Mouse (Mus musculus) forebrain, embryonic 14.5 days (tissue): ENCODE measurements around the gene Maip1. TPM values are rescaled to one million over a fixed set of nuclear protein-coding genes. Genes with fewer than 3 reads are reported as not detected.
A peak's percentile ranks its signal among the peaks of the same experiment; 100 is the strongest.

Experiments used
- ATAC-seq: fragments of 200-750 bp; cut with Nextera tagmentation; 2 replicates; pipeline ENCODE4 v1.8.0; 2017; ENCODE audit warnings: mild to moderate bottlenecking, moderate library complexity
- DNase-seq: peaks from one replicate; pipeline ENCODE4 v3.0.0-alpha.2; 2015; ENCODE audit warnings: low spot score
- H3K27ac ChIP-seq: fragments of 300-500 bp; sonication (generic); 2 replicates; pipeline ENCODE4 v1.5.1; 2014; ENCODE audit warnings: low read depth, mild to moderate bottlenecking, control low read depth, low read length, moderate library complexity
- H3K27me3 ChIP-seq: fragments of 300-500 bp; sonication (generic); replicated peaks from 2 replicates; pipeline ENCODE4 v1.6.1; 2014; ENCODE audit warnings: low read length, control low read depth, mixed read lengths; ENCODE audit not compliant: control insufficient read depth, insufficient read depth
- H3K36me3 ChIP-seq: fragments of 300-500 bp; sonication (generic); 2 replicates; pipeline ENCODE4 v1.6.1; 2014; ENCODE audit warnings: low read length, control low read depth; ENCODE audit not compliant: control insufficient read depth, insufficient read depth
- H3K4me1 ChIP-seq: fragments of 300-500 bp; sonication (generic); 2 replicates; pipeline ENCODE4 v1.6.1; 2014; ENCODE audit warnings: antibody characterized with exemption, low read length, control low read depth; ENCODE audit not compliant: control insufficient read depth, insufficient read depth
- H3K4me2 ChIP-seq: fragments of 300-500 bp; sonication (generic); 2 replicates; pipeline ENCODE4 v1.6.1; 2014; ENCODE audit warnings: mild to moderate bottlenecking, control low read depth, low read length
- H3K4me3 ChIP-seq: fragments of 300-500 bp; sonication (generic); 2 replicates; pipeline ENCODE4 v1.5.1; 2014; ENCODE audit warnings: low read depth, low read length, control low read depth
- H3K9ac ChIP-seq: fragments of 300-500 bp; sonication (generic); 2 replicates; pipeline ENCODE4 v1.6.1; 2014; ENCODE audit warnings: mild to moderate bottlenecking, low read length, control low read depth, moderate library complexity
- H3K9me3 ChIP-seq: fragments of 300-500 bp; sonication (generic); replicated peaks from 2 replicates; pipeline ENCODE4 v1.6.1; 2016; ENCODE audit warnings: low read length, control low read depth, mixed read lengths; ENCODE audit not compliant: control insufficient read depth
- WGBS: fragments of 180-500 bp; shearing (Covaris S2); extraction: QIAGEN DNeasy Blood & Tissue Kit; methylation state at CpG from one replicate; pipeline ENCODE4 v1.1.7; 2014; 5-methylcytosine and 5-hydroxymethylcytosine counted together
- polyA plus RNA-seq: library from polyadenylated mRNA; unstranded; fragments of >200 nt; fragmentation: Nextera tagmentation; extraction: Ambion mirVana; gene quantifications from 2 replicates; pipeline ENCODE4 v1.2.1, GENCODE M21; 2014

The Maip1 gene
- 14.9 and 16.3 TPM in 2 replicates for polyA plus RNA-seq

DNA sequence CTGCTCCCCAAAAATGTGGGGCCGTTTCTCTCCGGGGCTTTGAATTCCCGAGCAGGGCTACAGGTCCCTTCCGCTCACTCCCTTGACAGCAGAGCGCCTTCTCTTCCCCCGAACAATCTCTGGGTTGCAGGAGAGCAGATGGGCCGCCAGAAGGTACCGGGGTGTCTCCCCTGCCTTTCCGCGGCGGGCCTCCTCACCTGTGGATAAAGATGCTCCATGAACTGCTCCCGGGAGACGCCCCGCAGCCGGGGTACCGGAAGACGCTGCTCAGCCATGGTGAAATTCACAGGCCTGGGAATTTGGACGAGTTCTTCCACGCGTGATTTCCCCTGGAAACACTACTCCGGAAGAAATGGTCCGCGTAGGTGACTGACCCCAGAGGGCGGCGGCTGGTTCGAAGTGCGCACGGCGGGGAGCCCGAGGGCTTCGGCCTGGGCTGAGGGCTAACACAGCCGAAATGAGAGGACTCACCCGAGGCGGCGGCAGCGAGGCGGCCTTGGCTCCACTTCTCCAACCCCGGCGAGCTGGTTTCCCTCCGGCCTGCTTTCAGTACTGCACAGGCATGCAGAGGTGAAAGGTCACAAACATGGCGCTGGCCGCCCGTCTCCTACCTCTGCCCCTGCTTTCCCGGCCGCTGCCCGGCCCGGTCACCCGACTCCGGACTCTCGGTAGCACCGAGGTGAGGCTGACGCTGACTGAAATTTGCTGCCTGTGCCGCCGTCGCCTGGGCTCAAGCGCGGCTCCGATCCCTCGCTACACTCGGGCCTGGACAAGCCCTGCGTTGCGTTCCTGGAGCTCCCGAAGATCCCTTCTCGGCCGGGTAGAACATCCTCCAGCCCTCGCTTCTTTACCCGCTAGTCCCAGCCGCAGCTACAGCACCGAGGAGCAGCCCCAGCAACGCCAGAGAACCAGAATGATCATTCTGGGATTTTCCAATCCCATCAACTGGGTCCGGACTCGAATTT, at the start of gene Maip1, which contains the start of gene Tyw5:
TSS of gene Maip1 (plus strand) at position 142 of the 965 bp plus-strand sequence.
TSS of gene Tyw5 (minus strand) at position 915 of the 965 bp plus-strand sequence.
- WGBS, result under 1% methylated on average over 71 of the region's 72 CpGs

DNA sequence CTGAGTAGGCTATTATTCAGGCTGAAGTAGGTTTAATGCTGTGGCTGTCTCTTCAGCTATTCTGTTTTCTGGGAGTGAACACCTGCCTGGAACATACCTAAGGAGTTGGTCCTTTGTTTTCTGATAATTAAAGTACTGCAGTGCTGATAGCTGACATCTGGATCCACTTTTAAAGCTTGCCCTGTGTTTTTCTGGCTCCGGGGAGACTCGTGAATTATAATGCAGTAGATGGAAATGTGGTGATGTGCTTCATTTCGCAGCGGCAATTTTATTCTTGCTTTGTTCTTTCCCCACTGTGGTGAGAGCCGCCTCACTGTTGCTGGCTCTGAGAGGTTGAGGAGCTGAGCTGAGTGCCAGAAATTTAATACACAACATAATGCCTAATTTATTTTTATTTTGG, 47.6 kb upstream of the Maip1 start:
- no peaks in the 10 kb centered on the region for H3K36me3 ChIP-seq
- ATAC-seq (no peak), DNase-seq (peak; percentile 21)
- 69% methylated on average over 5 of the region's 5 CpGs for WGBS
- H3K27me3 ChIP-seq, result no peaks in the 10 kb centered on the region
- H3K4me2 ChIP-seq, result no peak overlapping the region
- no peaks in the 10 kb centered on the region for H3K4me1 ChIP-seq
- no peak overlapping the region for H3K4me3 ChIP-seq
- no peaks in the 10 kb centered on the region for H3K9me3 ChIP-seq
- H3K27ac ChIP-seq, result no peak overlapping the region
- H3K9ac ChIP-seq, result no peak overlapping the region

More for the DNA sequence above, at the start of gene Maip1, which contains the start of gene Tyw5:
- Histone ChIP-seq H3K4me1 (peaks cover 16% of the 10 kb centered on the region), H3K4me2 (peak within 1 kb of the TSS; percentile 75), H3K36me3 (no peaks in the 10 kb centered on the region), H3K9ac (peak within 1 kb of the TSS; percentile 89), H3K9me3 (no peaks in the 10 kb centered on the region), H3K27ac (peak within 1 kb of the TSS; percentile 89), H3K4me3 (peak within 1 kb of the TSS; percentile 77), H3K27me3 (no peaks in the 10 kb centered on the region)
- peak; percentile 93 for ATAC-seq
- peak; percentile 85 for DNase-seq

DNA sequence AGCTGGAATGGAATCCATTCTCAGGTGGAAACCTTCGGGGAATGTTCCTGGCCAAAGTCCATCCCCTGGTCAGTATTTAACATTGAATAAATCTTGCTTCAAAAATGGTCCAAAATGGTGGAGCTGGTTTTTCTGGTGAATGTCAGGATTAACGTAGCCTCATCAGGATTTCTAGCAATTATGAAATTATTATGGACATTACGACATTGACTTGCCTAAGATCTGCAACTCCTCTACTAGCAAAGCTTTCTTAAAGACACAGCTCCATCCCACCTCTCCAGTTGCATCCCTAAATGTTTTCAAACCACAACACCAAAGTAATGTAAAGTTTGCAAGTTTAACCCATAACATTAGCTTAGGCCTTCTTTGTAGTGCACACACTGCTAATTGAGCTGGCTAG, 38.7 kb upstream of the Maip1 start:
- no peak for ATAC-seq
- WGBS, result 93% methylated on average over 3 of the region's 3 CpGs

DNA sequence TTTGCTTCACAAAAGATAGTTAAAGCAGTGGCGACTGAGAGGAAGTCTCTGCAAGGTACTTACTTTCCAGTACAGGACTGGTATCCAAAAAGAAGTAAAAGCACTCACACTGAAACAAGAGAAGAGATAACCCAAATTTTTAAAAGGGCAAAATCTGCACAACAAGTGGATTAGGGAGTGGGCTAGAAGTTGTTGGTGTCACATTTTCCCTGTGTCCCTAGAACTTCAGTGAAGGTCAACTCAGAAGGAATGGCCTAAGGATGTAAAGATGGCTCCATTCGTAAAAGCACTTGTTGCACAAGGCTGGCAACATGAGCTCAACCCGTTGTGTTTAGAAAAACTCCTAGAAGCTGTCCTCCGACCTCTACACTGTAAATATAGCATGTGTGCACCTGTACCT, 37.0 kb upstream of the Maip1 start:
- Histone ChIP-seq H3K27me3 (no peaks in the 10 kb centered on the region), H3K36me3 (no peaks in the 10 kb centered on the region), H3K27ac (no peak overlapping the region), H3K4me3 (no peak overlapping the region), H3K9me3 (no peaks in the 10 kb centered on the region), H3K4me1 (no peaks in the 10 kb centered on the region), H3K9ac (no peak overlapping the region), H3K4me2 (no peak overlapping the region)
- DNase-seq (no peak), ATAC-seq (no peak)
- 88% methylated on average over 4 of the region's 4 CpGs for WGBS

More for the DNA sequence above, 38.7 kb upstream of the Maip1 start:
- H3K4me1 ChIP-seq, result no peaks in the 10 kb centered on the region
- no peak overlapping the region for H3K4me3 ChIP-seq
- H3K27me3 ChIP-seq, result no peaks in the 10 kb centered on the region
- H3K27ac ChIP-seq, result no peak overlapping the region
- no peaks in the 10 kb centered on the region for H3K36me3 ChIP-seq
- no peak overlapping the region for H3K4me2 ChIP-seq
- H3K9ac ChIP-seq, result no peak overlapping the region
- no peaks in the 10 kb centered on the region for H3K9me3 ChIP-seq
- no peak for DNase-seq

DNA sequence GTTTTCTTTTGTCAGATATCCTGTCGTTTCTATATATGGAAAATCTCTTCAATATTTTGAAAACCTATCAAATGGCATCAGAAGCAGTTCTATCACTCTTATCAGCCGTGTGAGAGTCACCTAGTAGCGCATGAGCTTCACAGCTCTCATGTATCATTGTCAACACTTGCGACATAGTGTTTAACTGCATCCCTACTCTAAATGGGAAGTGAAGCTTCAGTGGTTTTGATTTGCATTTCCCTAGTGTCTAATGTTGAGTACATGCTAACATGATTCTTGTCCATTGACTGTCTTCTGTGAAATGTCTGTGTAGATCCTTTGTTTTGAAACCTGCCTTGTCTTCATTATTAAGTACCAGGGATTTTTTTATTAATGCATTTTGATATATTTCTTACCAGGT, 35.7 kb upstream of the Maip1 start:
- Histone ChIP-seq H3K9me3 (no peaks in the 10 kb centered on the region), H3K36me3 (no peaks in the 10 kb centered on the region), H3K4me2 (no peak overlapping the region), H3K27me3 (no peaks in the 10 kb centered on the region), H3K27ac (no peak overlapping the region), H3K4me1 (no peaks in the 10 kb centered on the region), H3K4me3 (no peak overlapping the region), H3K9ac (no peak overlapping the region)
- 89% methylated on average over 4 of the region's 4 CpGs for WGBS
- ATAC-seq, result no peak
- DNase-seq, result no peak

DNA sequence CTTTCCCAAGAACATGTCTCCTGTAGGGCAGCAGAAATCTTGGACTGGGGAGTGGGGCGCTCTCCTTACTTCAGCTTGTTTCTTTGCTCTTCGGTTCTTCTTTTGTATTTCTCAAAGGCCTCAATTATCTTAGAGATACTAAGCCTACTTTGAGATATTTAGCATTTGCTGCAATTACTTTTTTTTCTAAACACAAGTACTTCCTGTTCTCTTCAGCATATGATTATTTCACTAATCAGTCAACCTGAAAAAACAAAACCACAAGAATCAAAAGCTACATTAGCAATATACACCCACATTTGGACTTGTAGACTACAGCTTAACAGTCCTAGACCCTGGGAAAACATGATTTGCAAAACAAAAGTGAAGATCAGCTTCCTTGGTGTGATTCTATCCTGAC, 30.9 kb upstream of the Maip1 start:
- ATAC-seq, result no peak
- Histone ChIP-seq H3K27me3 (no peaks in the 10 kb centered on the region), H3K9me3 (no peaks in the 10 kb centered on the region), H3K4me2 (no peak overlapping the region), H3K36me3 (no peaks in the 10 kb centered on the region), H3K4me3 (no peak overlapping the region), H3K27ac (no peak overlapping the region), H3K9ac (no peak overlapping the region), H3K4me1 (peaks cover 9% of the 10 kb centered on the region)
- 86% methylated on average over 2 of the region's 2 CpGs for WGBS
- DNase-seq, result no peak

DNA sequence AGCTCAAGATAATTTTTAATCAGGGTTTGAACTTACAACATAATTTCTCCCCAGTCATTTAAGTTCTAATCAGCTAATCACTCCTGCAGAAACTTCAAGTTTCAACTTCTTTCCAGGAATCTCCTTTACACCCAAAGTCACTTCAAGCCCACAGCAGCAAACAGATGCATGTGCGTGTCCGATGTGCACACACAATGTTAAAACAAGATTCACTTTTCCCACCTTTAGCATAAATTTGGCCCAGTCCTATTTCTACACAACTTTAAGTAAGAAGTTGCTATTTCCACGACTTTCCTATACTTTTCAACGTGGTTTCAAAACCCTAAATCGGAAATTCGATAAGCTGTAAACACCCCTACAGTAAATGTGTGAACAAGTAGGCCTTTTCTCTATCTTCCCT, 29.3 kb upstream of the Maip1 start:
- Histone ChIP-seq H3K27me3 (no peaks in the 10 kb centered on the region), H3K9me3 (no peaks in the 10 kb centered on the region), H3K9ac (no peak overlapping the region; the same call in 1 of the 2 replicates), H3K4me3 (peak overlapping the region; percentile 89), H3K4me1 (peaks cover 9% of the 10 kb centered on the region), H3K4me2 (peak overlapping the region; percentile 87), H3K27ac (no peak overlapping the region), H3K36me3 (no peaks in the 10 kb centered on the region)
- ATAC-seq, result no peak
- no peak for DNase-seq
- 65% methylated on average over 6 of the region's 6 CpGs for WGBS

DNA sequence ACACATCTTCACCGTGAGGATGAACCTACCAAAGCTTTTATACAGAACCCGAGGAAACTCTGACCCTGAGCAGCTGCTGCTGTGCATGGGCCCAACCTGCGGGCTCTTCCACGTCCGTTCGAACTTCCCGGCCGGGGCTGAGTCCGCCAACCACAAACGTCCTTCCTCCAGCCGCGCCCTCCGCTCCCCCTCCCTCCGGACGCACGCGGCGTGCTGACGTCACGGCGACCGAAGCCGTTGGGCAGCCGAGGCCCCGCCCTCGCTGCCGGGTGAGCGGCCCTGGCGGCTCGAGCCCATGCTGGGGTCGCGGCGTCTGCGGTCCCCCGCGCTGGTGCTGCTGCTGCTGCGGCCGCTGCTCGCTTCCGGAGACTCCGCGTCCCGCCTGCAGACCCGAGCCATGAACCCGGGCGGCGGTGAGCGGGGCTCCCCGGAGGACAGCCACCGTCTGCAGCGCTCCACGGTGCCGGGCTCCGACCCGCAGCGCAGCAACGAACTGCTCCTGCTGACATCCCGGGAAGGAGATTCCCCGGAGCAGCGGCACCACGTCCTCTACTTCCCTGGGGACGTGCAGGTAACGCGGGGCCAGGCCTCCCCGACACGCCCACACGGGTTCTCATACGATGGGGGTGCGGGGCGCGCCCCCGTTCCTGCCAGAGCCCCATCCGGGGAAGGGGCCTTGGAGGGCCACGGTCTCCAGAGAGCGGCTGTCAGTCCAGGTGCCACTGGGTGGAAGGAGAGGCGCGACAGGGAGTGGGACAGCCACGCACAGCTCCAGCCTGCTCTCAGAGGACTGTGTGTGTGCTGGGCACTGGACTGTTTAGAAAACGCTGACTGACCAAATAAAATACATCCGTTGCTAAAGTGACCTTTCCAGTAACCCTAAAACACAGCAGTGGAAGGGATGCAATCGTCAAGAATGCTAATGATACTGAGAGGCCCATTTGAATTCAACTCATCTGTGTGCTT, 28.5 kb upstream of the Maip1 start, which contains the start of gene 1700066M21Rik:
TSS of gene 1700066M21Rik (plus strand) at position 245 of the 966 bp plus-strand sequence.
- no peaks in the 10 kb centered on the region for H3K36me3 ChIP-seq
- peak; percentile 97 for ATAC-seq
- no peaks in the 10 kb centered on the region for H3K9me3 ChIP-seq
- H3K4me3 ChIP-seq, result peak within 1 kb of the TSS; percentile 89
- H3K27ac ChIP-seq, result peak within 1 kb of the TSS; percentile 80
- peak within 1 kb of the TSS; percentile 87 for H3K4me2 ChIP-seq
- WGBS, result under 1% methylated on average over 81 of the region's 81 CpGs
- H3K27me3 ChIP-seq, result no peaks in the 10 kb centered on the region
- peak within 1 kb of the TSS; percentile 96 for H3K9ac ChIP-seq
- DNase-seq, result peak; percentile 95
- peaks cover 9% of the 10 kb centered on the region for H3K4me1 ChIP-seq
